Comparison of ENCODE assay signal across 16 mouse cellular contexts in the genomic region with DNA sequence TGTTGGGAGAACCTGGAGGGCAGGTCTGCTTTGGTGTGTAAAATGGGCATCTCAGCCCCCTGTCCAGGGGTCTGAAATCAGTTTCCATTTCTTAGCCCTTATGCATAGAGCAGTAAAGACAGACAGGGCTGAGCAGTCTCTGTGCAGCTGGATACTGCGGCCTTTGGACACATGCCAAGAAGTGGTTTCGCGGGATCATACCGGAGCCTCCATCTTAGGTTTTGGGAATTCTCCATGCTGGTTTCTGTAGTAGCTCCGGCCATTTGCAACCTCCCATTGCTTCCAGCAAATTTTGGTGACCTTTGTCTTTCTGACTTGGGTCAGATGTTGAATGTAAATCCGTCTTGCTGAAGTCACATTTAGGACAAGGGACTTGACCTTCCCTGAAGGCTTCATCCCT. TPM values are rescaled to one million over a fixed set of nuclear protein-coding genes. Genes with fewer than 3 reads are reported as not detected.
A peak's percentile ranks its signal among the peaks of the same experiment; 100 is the strongest.
DNase-seq lines count a peak whose midpoint lies in the region; ATAC-seq and TF ChIP-seq lines count a peak whose summit lies in the region.
"Had no signal": no experiment of that assay in that cellular context is flagged by ENCODE, and none has a peak within 500 bp of the region (broad histone marks: within the 10 kb centered on the region; RNA-seq: fewer than 3 reads in every experiment).

No protein-coding gene starts in this region.

- no peak for ATAC-seq in hindbrain, postnatal 0 days
- no peak for ATAC-seq in hindbrain, embryonic 11.5 days (ENCODE audit: low FRiP score)
- ATAC-seq in neural tube, embryonic 12.5 days (ENCODE audit: low FRiP score, low read depth), result no peak
- ATAC-seq in neural tube, embryonic 15.5 days (ENCODE audit: low FRiP score), result no peak
- ATAC-seq in stomach, embryonic 16.5 days (ENCODE audit: insufficient read depth, low FRiP score), result no peak

- H3K4me3 ChIP-seq in hindbrain, postnatal 0 days (ENCODE audit: low read length), result no peak overlapping the region
- no peak overlapping the region for H3K4me3 ChIP-seq in hindbrain, embryonic 11.5 days (ENCODE audit: low read depth, low read length)
- H3K4me3 ChIP-seq in neural tube, embryonic 12.5 days, result no peak overlapping the region
- no peak overlapping the region for H3K4me3 ChIP-seq in neural tube, embryonic 15.5 days (replicated peaks)
- no peak overlapping the region for H3K4me3 ChIP-seq in stomach, embryonic 16.5 days (replicated peaks; ENCODE audit: low read length)
- H3K4me3 ChIP-seq: hindbrain, embryonic 15.5 days; myocyte had no signal

- peak; percentile 38 for DNase-seq in adrenal gland, adult 2 months
- no peak for DNase-seq in adrenal gland, adult 18-20 months (ENCODE audit: low spot score in 2 of 2)
- peak; percentile 56 for DNase-seq in hindbrain, postnatal 0 days (ENCODE audit: low spot score)
- DNase-seq in hindbrain, embryonic 11.5 days (ENCODE audit: low spot score), result no peak
- DNase-seq in Muller cell, postnatal 12 days (ENCODE audit: inconsistent ontology term), result no peak
- DNase-seq: cerebellum, adult 11-12 months; embryo, embryonic 11 days had no signal

- H3K36me3 ChIP-seq in hindbrain, postnatal 0 days (ENCODE audit: insufficient read depth, low read length), result no peaks in the 10 kb centered on the region
- H3K36me3 ChIP-seq in hindbrain, embryonic 11.5 days (ENCODE audit: control insufficient read depth, insufficient read depth, low read length), result no peaks in the 10 kb centered on the region
- no peaks in the 10 kb centered on the region for H3K36me3 ChIP-seq in neural tube, embryonic 12.5 days
- H3K36me3 ChIP-seq in neural tube, embryonic 15.5 days, result no peaks in the 10 kb centered on the region
- no peaks in the 10 kb centered on the region for H3K36me3 ChIP-seq in stomach, embryonic 16.5 days (ENCODE audit: control insufficient read depth, insufficient read depth, low read length)
- H3K36me3 ChIP-seq: hindbrain, embryonic 15.5 days had no signal

- no peak overlapping the region for H3K27ac ChIP-seq in hindbrain, postnatal 0 days
- H3K27ac ChIP-seq in hindbrain, embryonic 11.5 days (ENCODE audit: low read depth, low read length), result no peak overlapping the region
- H3K27ac ChIP-seq in neural tube, embryonic 12.5 days, result no peak overlapping the region
- no peak overlapping the region for H3K27ac ChIP-seq in neural tube, embryonic 15.5 days (replicated peaks)
- H3K27ac ChIP-seq in stomach, embryonic 16.5 days (ENCODE audit: low read length), result no peak overlapping the region
- H3K27ac ChIP-seq: hindbrain, embryonic 15.5 days; liver, embryonic 14.5 days had no signal

- H3K9me3 ChIP-seq in hindbrain, postnatal 0 days (ENCODE audit: low read length), result no peaks in the 10 kb centered on the region
- no peaks in the 10 kb centered on the region for H3K9me3 ChIP-seq in hindbrain, embryonic 11.5 days (ENCODE audit: control insufficient read depth, low read length)
- H3K9me3 ChIP-seq in neural tube, embryonic 12.5 days, result no peaks in the 10 kb centered on the region
- no peaks in the 10 kb centered on the region for H3K9me3 ChIP-seq in neural tube, embryonic 15.5 days (replicated peaks)
- H3K9me3 ChIP-seq in stomach, embryonic 16.5 days (replicated peaks; ENCODE audit: control insufficient read depth, low read length), result no peaks in the 10 kb centered on the region
- H3K9me3 ChIP-seq: hindbrain, embryonic 15.5 days had no signal

- H3K27me3 ChIP-seq in hindbrain, postnatal 0 days (ENCODE audit: insufficient read depth, low read length), result no peaks in the 10 kb centered on the region
- H3K27me3 ChIP-seq in hindbrain, embryonic 11.5 days (ENCODE audit: control insufficient read depth, insufficient read depth, low read length), result no peaks in the 10 kb centered on the region
- no peaks in the 10 kb centered on the region for H3K27me3 ChIP-seq in neural tube, embryonic 12.5 days (replicated peaks)
- no peaks in the 10 kb centered on the region for H3K27me3 ChIP-seq in neural tube, embryonic 15.5 days (replicated peaks)
- no peaks in the 10 kb centered on the region for H3K27me3 ChIP-seq in stomach, embryonic 16.5 days (ENCODE audit: control insufficient read depth, insufficient read depth, low read length)
- H3K27me3 ChIP-seq: hindbrain, embryonic 15.5 days had no signal

- no peak overlapping the region for H3K9ac ChIP-seq in hindbrain, postnatal 0 days (replicated peaks; ENCODE audit: low read length)
- H3K9ac ChIP-seq in hindbrain, embryonic 11.5 days (ENCODE audit: low read depth, low read length), result no peak overlapping the region
- peak overlapping the region; percentile 23; the same call in 1 of the 2 replicates for H3K9ac ChIP-seq in neural tube, embryonic 12.5 days
- H3K9ac ChIP-seq in neural tube, embryonic 15.5 days (replicated peaks), result no peak overlapping the region
- 0 out of 2 replicates have a peak overlapping the region, but pooled peaks have one; percentile 3 for H3K9ac ChIP-seq in stomach, embryonic 16.5 days (ENCODE audit: low read length)
- H3K9ac ChIP-seq: hindbrain, embryonic 15.5 days; liver, embryonic 14.5 days had no signal

- peaks cover 6% of the 10 kb centered on the region; the same call in 1 of the 2 replicates for H3K4me1 ChIP-seq in hindbrain, postnatal 0 days (ENCODE audit: insufficient read depth, low read length)
- H3K4me1 ChIP-seq in hindbrain, embryonic 11.5 days (replicated peaks; ENCODE audit: control insufficient read depth, insufficient read depth, low read length), result no peaks in the 10 kb centered on the region
- H3K4me1 ChIP-seq in neural tube, embryonic 12.5 days, result peaks cover 25% of the 10 kb centered on the region
- H3K4me1 ChIP-seq in neural tube, embryonic 15.5 days, result peaks cover 23% of the 10 kb centered on the region
- H3K4me1 ChIP-seq in stomach, embryonic 16.5 days (ENCODE audit: control insufficient read depth, insufficient read depth, low read length), result peaks cover 17% of the 10 kb centered on the region

- TF ChIP-seq CTCF in hindbrain, postnatal 0 days (IDR thresholded peaks at IDR 0.05; ENCODE audit: low read depth), result no peak

- no peak overlapping the region for H3K4me2 ChIP-seq in hindbrain, postnatal 0 days (ENCODE audit: low read depth, low read length)
- no peak overlapping the region for H3K4me2 ChIP-seq in hindbrain, embryonic 11.5 days (replicated peaks; ENCODE audit: low read depth, low read length)
- no peak overlapping the region for H3K4me2 ChIP-seq in neural tube, embryonic 12.5 days (replicated peaks)
- no peak overlapping the region for H3K4me2 ChIP-seq in neural tube, embryonic 15.5 days
- no peak overlapping the region for H3K4me2 ChIP-seq in stomach, embryonic 16.5 days (ENCODE audit: low read depth, low read length)
- H3K4me2 ChIP-seq: hindbrain, embryonic 15.5 days had no signal

- 36% methylated on average over 6 of the region's 6 CpGs for WGBS in hindbrain, postnatal 0 days
- 81% methylated on average over 6 of the region's 6 CpGs for WGBS in hindbrain, embryonic 11.5 days
- 76% methylated on average over 6 of the region's 6 CpGs for WGBS in neural tube, embryonic 12.5 days
- 43% methylated on average over 6 of the region's 6 CpGs for WGBS in neural tube, embryonic 15.5 days
- 46% methylated on average over 6 of the region's 6 CpGs for WGBS in stomach, embryonic 16.5 days

RNA-seq across cellular contexts. Expression of gene Ptbp1, which starts 10.8 kb away (rescaled TPM):
- total RNA-seq in adrenal gland, adult 2 months (2021), result 100 to 1,000 TPM; 217 to 332 TPM
- 175 and 259 TPM in 2 replicates for polyA plus RNA-seq in adrenal gland, adult 2 months (2012; rRNA removed)
- 100 to 1,000 TPM; 301 to 357 TPM for total RNA-seq in adrenal gland, adult 18-20 months (2021)
- total RNA-seq in hindbrain, postnatal 0 days (2014; rRNA removed), result 166 and 173 TPM in 2 replicates
- polyA plus RNA-seq in hindbrain, postnatal 0 days (2015; fragmentation: Nextera tagmentation; extraction: Ambion mirVana), result 58.9 and 65.5 TPM in 2 replicates
- 141 and 152 TPM in 2 replicates for polyA plus RNA-seq in hindbrain, embryonic 11.5 days (2014; fragmentation: Nextera tagmentation; extraction: Ambion mirVana)
- polyA plus RNA-seq in neural tube, embryonic 12.5 days (2016; fragmentation: Nextera tagmentation; extraction: Ambion mirVana), result 180 and 189 TPM in 2 replicates
- 55.8 and 121 TPM in 2 replicates for polyA plus RNA-seq in neural tube, embryonic 15.5 days (2015; fragmentation: Nextera tagmentation; extraction: Ambion mirVana)
- polyA plus RNA-seq in stomach, embryonic 16.5 days (2015; fragmentation: Nextera tagmentation; extraction: Ambion mirVana), result 268 and 308 TPM in 2 replicates

RNA-seq across cellular contexts. Expression of gene Misp, which starts 22.7 kb away (rescaled TPM):
- under 1 TPM; 0.31 to 0.32 TPM for total RNA-seq in adrenal gland, adult 2 months (2021)
- 0.03 and 0.10 TPM in 2 replicates for polyA plus RNA-seq in adrenal gland, adult 2 months (2012; rRNA removed)
- under 1 TPM; 0.60 to 0.74 TPM for total RNA-seq in adrenal gland, adult 18-20 months (2021)
- 0.05 and 0.22 TPM in 2 replicates for total RNA-seq in hindbrain, postnatal 0 days (2014; rRNA removed)
- 0.33 TPM in 1 of 2 replicates, not detected in the other for polyA plus RNA-seq in hindbrain, postnatal 0 days (2015; fragmentation: Nextera tagmentation; extraction: Ambion mirVana)
- polyA plus RNA-seq in hindbrain, embryonic 11.5 days (2014; fragmentation: Nextera tagmentation; extraction: Ambion mirVana), result 0.59 and 0.69 TPM in 2 replicates
- polyA plus RNA-seq in neural tube, embryonic 12.5 days (2016; fragmentation: Nextera tagmentation; extraction: Ambion mirVana), result 1.6 and 2.3 TPM in 2 replicates
- polyA plus RNA-seq in neural tube, embryonic 15.5 days (2015; fragmentation: Nextera tagmentation; extraction: Ambion mirVana), result 0.33 and 11.5 TPM in 2 replicates
- 50.6 and 62.3 TPM in 2 replicates for polyA plus RNA-seq in stomach, embryonic 16.5 days (2015; fragmentation: Nextera tagmentation; extraction: Ambion mirVana)

RNA-seq across cellular contexts. Expression of gene Prtn3, which starts 30.8 kb away (rescaled TPM):
- under 1 TPM; 0.62 to 0.63 TPM for total RNA-seq in adrenal gland, adult 2 months (2021)
- 3.4 and 4.1 TPM in 2 replicates for polyA plus RNA-seq in adrenal gland, adult 2 months (2012; rRNA removed)
- 1 to 10 TPM in 1 of 2 experiments, not detected in 1; 1.1 TPM for total RNA-seq in adrenal gland, adult 18-20 months (2021)
- 9.4 and 20.5 TPM in 2 replicates for total RNA-seq in hindbrain, postnatal 0 days (2014; rRNA removed)
- polyA plus RNA-seq in hindbrain, postnatal 0 days (2015; fragmentation: Nextera tagmentation; extraction: Ambion mirVana), result 11.6 and 11.8 TPM in 2 replicates
- polyA plus RNA-seq in hindbrain, embryonic 11.5 days (2014; fragmentation: Nextera tagmentation; extraction: Ambion mirVana), result 9.4 and 10.5 TPM in 2 replicates
- polyA plus RNA-seq in neural tube, embryonic 12.5 days (2016; fragmentation: Nextera tagmentation; extraction: Ambion mirVana), result 12.6 and 15.5 TPM in 2 replicates
- 9.0 and 9.5 TPM in 2 replicates for polyA plus RNA-seq in neural tube, embryonic 15.5 days (2015; fragmentation: Nextera tagmentation; extraction: Ambion mirVana)
- polyA plus RNA-seq in stomach, embryonic 16.5 days (2015; fragmentation: Nextera tagmentation; extraction: Ambion mirVana), result 4.1 and 7.2 TPM in 2 replicates

RNA-seq across cellular contexts. Expression of gene Plppr3, which starts 31.0 kb away (rescaled TPM):
- 1 to 10 TPM; 1.2 to 2.2 TPM for total RNA-seq in adrenal gland, adult 2 months (2021)
- 4.2 and 4.6 TPM in 2 replicates for polyA plus RNA-seq in adrenal gland, adult 2 months (2012; rRNA removed)
- total RNA-seq in adrenal gland, adult 18-20 months (2021), result 1 to 10 TPM; 1.4 to 2.8 TPM
- 487 and 541 TPM in 2 replicates for total RNA-seq in hindbrain, postnatal 0 days (2014; rRNA removed)
- 268 and 283 TPM in 2 replicates for polyA plus RNA-seq in hindbrain, postnatal 0 days (2015; fragmentation: Nextera tagmentation; extraction: Ambion mirVana)
- polyA plus RNA-seq in hindbrain, embryonic 11.5 days (2014; fragmentation: Nextera tagmentation; extraction: Ambion mirVana), result 129 and 150 TPM in 2 replicates
- polyA plus RNA-seq in neural tube, embryonic 12.5 days (2016; fragmentation: Nextera tagmentation; extraction: Ambion mirVana), result 296 and 301 TPM in 2 replicates
- polyA plus RNA-seq in neural tube, embryonic 15.5 days (2015; fragmentation: Nextera tagmentation; extraction: Ambion mirVana), result 316 and 385 TPM in 2 replicates
- polyA plus RNA-seq in stomach, embryonic 16.5 days (2015; fragmentation: Nextera tagmentation; extraction: Ambion mirVana), result 28.7 and 29.1 TPM in 2 replicates

RNA-seq across cellular contexts. Expression of gene Elane, which starts 42.6 kb away (rescaled TPM):
- under 1 TPM; 0.49 to 0.79 TPM for total RNA-seq in adrenal gland, adult 2 months (2021)
- polyA plus RNA-seq in adrenal gland, adult 2 months (2012; rRNA removed), result 0.34 and 1.1 TPM in 2 replicates
- total RNA-seq in adrenal gland, adult 18-20 months (2021), result not detected
- not detected in 2 replicates for total RNA-seq in hindbrain, postnatal 0 days (2014; rRNA removed)
- 0.24 TPM in 1 of 2 replicates, not detected in the other for polyA plus RNA-seq in hindbrain, postnatal 0 days (2015; fragmentation: Nextera tagmentation; extraction: Ambion mirVana)
- polyA plus RNA-seq in hindbrain, embryonic 11.5 days (2014; fragmentation: Nextera tagmentation; extraction: Ambion mirVana), result 0.67 TPM in 1 of 2 replicates, not detected in the other
- polyA plus RNA-seq in neural tube, embryonic 12.5 days (2016; fragmentation: Nextera tagmentation; extraction: Ambion mirVana), result 0.34 and 0.53 TPM in 2 replicates
- polyA plus RNA-seq in neural tube, embryonic 15.5 days (2015; fragmentation: Nextera tagmentation; extraction: Ambion mirVana), result 0.31 and 0.50 TPM in 2 replicates
- polyA plus RNA-seq in stomach, embryonic 16.5 days (2015; fragmentation: Nextera tagmentation; extraction: Ambion mirVana), result 6.3 and 9.8 TPM in 2 replicates
- total RNA-seq: ES-E14; layer of hippocampus, postnatal 25 days had no signal
- polyA plus RNA-seq: frontal cortex, adult 2 months; hindbrain, embryonic 15.5 days; myocyte had no signal

Comparison
In these comparisons a context has a peak if more than half of its experiments do, and no peak if none do; other contexts are left out.
1. DNase-seq: peak in adrenal gland, adult 2 months (single experiment) and hindbrain, postnatal 0 days (single experiment); none in adrenal gland, adult 18-20 months (0 of 2), hindbrain, embryonic 11.5 days (single experiment) and Muller cell, postnatal 12 days (single experiment).
2. H3K9ac ChIP-seq: peak in neural tube, embryonic 12.5 days (single experiment) and stomach, embryonic 16.5 days (single experiment); none in hindbrain, postnatal 0 days (single experiment), hindbrain, embryonic 11.5 days (single experiment) and neural tube, embryonic 15.5 days (single experiment).